Mouse (Mus musculus) kidney, embryonic 16.5 days (tissue): ENCODE data around the gene Calr3. TPM values are rescaled to one million over a fixed set of nuclear protein-coding genes. Genes with fewer than 3 reads are reported as not detected.

ENCODE experiments used
- ATAC-seq: fragments of 200-750 bp; cut with Nextera tagmentation; 2 replicates; pipeline ENCODE4 v1.8.0; 2017; ENCODE audit warnings: moderate TSS enrichment; ENCODE audit not compliant: low FRiP score, low TSS enrichment
- H3K27ac ChIP-seq: fragments of 300-500 bp; sonication (generic); 2 replicates; pipeline ENCODE4 v1.5.1; 2014; ENCODE audit warnings: low read length
- H3K27me3 ChIP-seq: fragments of 300-500 bp; sonication (generic); 2 replicates; pipeline ENCODE4 v1.6.1; 2014; ENCODE audit warnings: low read length, control low read depth, mixed read lengths; ENCODE audit not compliant: insufficient read depth
- H3K36me3 ChIP-seq: fragments of 300-500 bp; sonication (generic); 2 replicates; pipeline ENCODE4 v1.6.1; 2014; ENCODE audit warnings: low read length, control low read depth, mixed read lengths; ENCODE audit not compliant: insufficient read depth
- H3K4me1 ChIP-seq: fragments of 300-500 bp; sonication (generic); 2 replicates; pipeline ENCODE4 v1.6.1; 2014; ENCODE audit warnings: low read length, control low read depth, mixed read lengths; ENCODE audit not compliant: insufficient read depth
- H3K4me2 ChIP-seq: fragments of 300-500 bp; sonication (generic); replicated peaks from 2 replicates; pipeline ENCODE4 v1.6.1; 2014; ENCODE audit warnings: low read depth, low read length
- H3K4me3 ChIP-seq: fragments of 300-500 bp; sonication (generic); 2 replicates; pipeline ENCODE4 v1.5.1; 2014; ENCODE audit warnings: mild to moderate bottlenecking, low read length
- H3K9ac ChIP-seq: fragments of 300-500 bp; sonication (generic); replicated peaks from 2 replicates; pipeline ENCODE4 v1.6.1; 2014; ENCODE audit warnings: low read length
- H3K9me3 ChIP-seq: fragments of 300-500 bp; sonication (generic); 2 replicates; pipeline ENCODE4 v1.6.1; 2016; ENCODE audit warnings: low read length, control low read depth
- WGBS: fragments of 180-500 bp; shearing (Covaris S2); extraction: QIAGEN DNeasy Blood & Tissue Kit; methylation state at CpG from one replicate; pipeline ENCODE4 v1.1.7; 2014; 5-methylcytosine and 5-hydroxymethylcytosine counted together
- polyA plus RNA-seq: library from polyadenylated mRNA; unstranded; fragments of >200 nt; fragmentation: Nextera tagmentation; extraction: Ambion mirVana; gene quantifications from 2 replicates; pipeline ENCODE4 v1.2.1, GENCODE M21; 2015

Gene Calr3
- polyA plus RNA-seq, 1 experiment from 2014 or later, result 2.0 TPM

- Histone ChIP-seq H3K9ac (no peak overlapping the region), H3K36me3 (no peaks in the 10 kb centered on the region; the same call in 1 of the 2 replicates), H3K4me3 (no peak overlapping the region), H3K4me1 (peaks cover 23% of the 10 kb centered on the region), H3K4me2 (no peak overlapping the region), H3K27ac (no peak overlapping the region), H3K27me3 (no peaks in the 10 kb centered on the region), H3K9me3 (no peaks in the 10 kb centered on the region)
- WGBS, result 88% methylated on average over 7 of the region's 7 CpGs
- no peak for ATAC-seq
Measured at GRCm38 (mm10) chr8:72413839-72414238, 29.8 kb downstream of the Calr3 start.

GRCm38 (mm10) chr8:72409443-72409842 lies 34.2 kb downstream of the Calr3 start:
- no peaks in the 10 kb centered on the region for H3K36me3 ChIP-seq
- no peak overlapping the region for H3K9ac ChIP-seq
- no peak for ATAC-seq
- no peaks in the 10 kb centered on the region for H3K4me1 ChIP-seq
- no peaks in the 10 kb centered on the region for H3K27me3 ChIP-seq
- no peak overlapping the region for H3K4me3 ChIP-seq
- H3K4me2 ChIP-seq, result no peak overlapping the region
- 41% methylated on average over 3 of the region's 3 CpGs for WGBS
- no peak overlapping the region; the same call in 1 of the 2 replicates for H3K27ac ChIP-seq
- no peaks in the 10 kb centered on the region for H3K9me3 ChIP-seq

GRCm38 (mm10) chr8:72407878-72408277 lies 35.8 kb downstream of the Calr3 start:
- 86% methylated on average over 1 of the region's 1 CpGs for WGBS
- ATAC-seq, result no peak

GRCm38 (mm10) chr8:72402981-72403380 lies 40.7 kb downstream of the Calr3 start:
- H3K9ac ChIP-seq, result no peak overlapping the region
- H3K9me3 ChIP-seq, result no peaks in the 10 kb centered on the region
- WGBS, result 92% methylated on average over 3 of the region's 3 CpGs
- no peak for ATAC-seq
- H3K27ac ChIP-seq, result no peak overlapping the region
- H3K36me3 ChIP-seq, result no peaks in the 10 kb centered on the region
- no peak overlapping the region for H3K4me2 ChIP-seq
- H3K4me1 ChIP-seq, result peaks cover 7% of the 10 kb centered on the region; the same call in 1 of the 2 replicates
- no peaks in the 10 kb centered on the region for H3K27me3 ChIP-seq
- H3K4me3 ChIP-seq, result no peak overlapping the region

More at GRCm38 (mm10) chr8:72407878-72408277, 35.8 kb downstream of the Calr3 start:
- Histone ChIP-seq H3K4me1 (no peaks in the 10 kb centered on the region), H3K4me2 (no peak overlapping the region), H3K36me3 (no peaks in the 10 kb centered on the region), H3K27me3 (no peaks in the 10 kb centered on the region), H3K4me3 (no peak overlapping the region), H3K9ac (no peak overlapping the region), H3K27ac (no peak overlapping the region), H3K9me3 (no peaks in the 10 kb centered on the region)

- Histone ChIP-seq H3K4me2 (no peak overlapping the region), H3K9ac (no peak overlapping the region), H3K27ac (no peak overlapping the region), H3K4me3 (no peak overlapping the region), H3K27me3 (no peaks in the 10 kb centered on the region), H3K36me3 (peaks cover 12% of the 10 kb centered on the region; the same call in 1 of the 2 replicates), H3K9me3 (no peaks in the 10 kb centered on the region), H3K4me1 (peaks cover 7% of the 10 kb centered on the region; the same call in 1 of the 2 replicates)
- no peak for ATAC-seq
- 86% methylated on average over 1 of the region's 1 CpGs for WGBS
Measured at GRCm38 (mm10) chr8:72401381-72401780, 42.3 kb downstream of the Calr3 start.

- WGBS, result 91% methylated on average over 2 of the region's 2 CpGs
- H3K4me1 ChIP-seq, result no peaks in the 10 kb centered on the region
- no peak overlapping the region for H3K4me3 ChIP-seq
- H3K36me3 ChIP-seq, result peaks cover 85% of the 10 kb centered on the region
- no peaks in the 10 kb centered on the region for H3K27me3 ChIP-seq
- H3K27ac ChIP-seq, result no peak overlapping the region
- H3K9ac ChIP-seq, result no peak overlapping the region
- no peak for ATAC-seq
- H3K4me2 ChIP-seq, result no peak overlapping the region
- no peaks in the 10 kb centered on the region for H3K9me3 ChIP-seq
Measured at GRCm38 (mm10) chr8:72385737-72386136, 57.9 kb downstream of the Calr3 start.

- Histone ChIP-seq H3K4me1 (no peaks in the 10 kb centered on the region), H3K4me3 (no peak overlapping the region), H3K36me3 (peaks cover 92% of the 10 kb centered on the region), H3K27me3 (no peaks in the 10 kb centered on the region), H3K4me2 (no peak overlapping the region), H3K9me3 (no peaks in the 10 kb centered on the region), H3K27ac (no peak overlapping the region), H3K9ac (no peak overlapping the region)
- 66% methylated on average over 5 of the region's 5 CpGs for WGBS
- no peak for ATAC-seq
Measured at GRCm38 (mm10) chr8:72382395-72382794, 61.3 kb downstream of the Calr3 start.

GRCm38 (mm10) chr8:72380656-72381055 lies 63.0 kb downstream of the Calr3 start:
- WGBS, result 81% methylated on average over 8 of the region's 8 CpGs
- no peaks in the 10 kb centered on the region for H3K4me1 ChIP-seq
- no peak for ATAC-seq
- no peak overlapping the region for H3K27ac ChIP-seq
- H3K4me2 ChIP-seq, result no peak overlapping the region
- H3K36me3 ChIP-seq, result peaks cover 92% of the 10 kb centered on the region
- no peak overlapping the region for H3K9ac ChIP-seq
- no peak overlapping the region for H3K4me3 ChIP-seq
- no peaks in the 10 kb centered on the region for H3K9me3 ChIP-seq
- H3K27me3 ChIP-seq, result no peaks in the 10 kb centered on the region

- Histone ChIP-seq H3K4me1 (no peaks in the 10 kb centered on the region), H3K36me3 (peaks cover 86% of the 10 kb centered on the region), H3K4me3 (no peak overlapping the region), H3K27ac (no peak overlapping the region), H3K27me3 (no peaks in the 10 kb centered on the region), H3K9me3 (no peaks in the 10 kb centered on the region), H3K4me2 (no peak overlapping the region), H3K9ac (no peak overlapping the region)
- WGBS, result 82% methylated on average over 2 of the region's 2 CpGs
- ATAC-seq, result no peak
Measured at GRCm38 (mm10) chr8:72376900-72377299, 66.8 kb downstream of the Calr3 start.

GRCm38 (mm10) chr8:72376309-72376708 lies 67.4 kb downstream of the Calr3 start:
- 94% methylated on average over 5 of the region's 5 CpGs for WGBS
- Histone ChIP-seq H3K9ac (no peak overlapping the region), H3K4me2 (no peak overlapping the region), H3K9me3 (no peaks in the 10 kb centered on the region), H3K27me3 (no peaks in the 10 kb centered on the region), H3K36me3 (peaks cover 86% of the 10 kb centered on the region), H3K4me1 (no peaks in the 10 kb centered on the region), H3K4me3 (no peak overlapping the region), H3K27ac (no peak overlapping the region)
- ATAC-seq, result no peak
